Mouse (Mus musculus) brown adipose tissue, adult 24 weeks (tissue): Measurements from ENCODE around the gene Ttn. TPM values are rescaled to one million over a fixed set of nuclear protein-coding genes. Genes with fewer than 3 reads are reported as not detected.

Source experiments
- H3K27ac ChIP-seq: fragments of 200-500 bp; replicated peaks from 2 replicates; pipeline ENCODE4 v1.5.1; 2012; ENCODE audit warnings: low read depth, mild to moderate bottlenecking, low read length
- H3K4me1 ChIP-seq: fragments of 200-500 bp; 2 replicates; pipeline ENCODE4 v1.6.1; 2012; ENCODE audit warnings: low read length, mixed read lengths; ENCODE audit not compliant: control insufficient read depth, insufficient read depth, insufficient read length
- H3K4me3 ChIP-seq: fragments of 200-500 bp; 2 replicates; pipeline ENCODE4 v1.5.1; 2012; ENCODE audit warnings: low read depth, mild to moderate bottlenecking, low read length, moderate library complexity; ENCODE audit not compliant: insufficient read depth
- polyA plus RNA-seq: library from polyadenylated mRNA; stranded (reverse); fragments of >200 nt; gene quantifications from 2 replicates; pipeline ENCODE4 v1.2.4, GENCODE M21; 2012; ENCODE audit not compliant: missing spikeins, insufficient read depth, insufficient read length

The Ttn gene
- polyA plus RNA-seq, 1 experiment: 12.9 TPM

GRCm38 (mm10) chr2:76751993-76752392, 230.4 kb downstream of the Ttn start:
- no peak overlapping the region for H3K27ac ChIP-seq

GRCm38 (mm10) chr2:76749341-76750110, 232.8 kb downstream of the Ttn start:
- Histone ChIP-seq H3K4me3 (no peak overlapping the region), H3K27ac (no peak overlapping the region), H3K4me1 (no peaks in the 10 kb centered on the region)

More at GRCm38 (mm10) chr2:76751993-76752392, 230.4 kb downstream of the Ttn start:
- Histone ChIP-seq H3K4me3 (no peak overlapping the region), H3K4me1 (no peaks in the 10 kb centered on the region)

- Histone ChIP-seq H3K4me1 (no peaks in the 10 kb centered on the region), H3K27ac (no peak overlapping the region), H3K4me3 (no peak overlapping the region)
Measured at GRCm38 (mm10) chr2:76748696-76749095, 233.7 kb downstream of the Ttn start.

- Histone ChIP-seq H3K27ac (no peak overlapping the region), H3K4me1 (no peaks in the 10 kb centered on the region), H3K4me3 (no peak overlapping the region)
Measured at GRCm38 (mm10) chr2:76719650-76720049, 262.7 kb downstream of the Ttn start.

GRCm38 (mm10) chr2:76714984-76715383, 267.4 kb downstream of the Ttn start:
- Histone ChIP-seq H3K4me1 (no peaks in the 10 kb centered on the region), H3K27ac (no peak overlapping the region), H3K4me3 (no peak overlapping the region)

GRCm38 (mm10) chr2:76708512-76708911, 273.8 kb downstream of the Ttn start:
- H3K27ac ChIP-seq: no peak overlapping the region
- H3K4me1 ChIP-seq: no peaks in the 10 kb centered on the region
- H3K4me3 ChIP-seq: no peak overlapping the region

GRCm38 (mm10) chr2:76705655-76706054, 276.7 kb downstream of the Ttn start:
- Histone ChIP-seq H3K4me3 (no peak overlapping the region), H3K4me1 (no peaks in the 10 kb centered on the region), H3K27ac (no peak overlapping the region)

- no peak overlapping the region for H3K4me3 ChIP-seq
- H3K27ac ChIP-seq: no peak overlapping the region
- H3K4me1 ChIP-seq: no peaks in the 10 kb centered on the region
Measured at GRCm38 (mm10) chr2:76702751-76703150, 279.6 kb downstream of the Ttn start.

GRCm38 (mm10) chr2:76702188-76702587, 280.2 kb downstream of the Ttn start:
- no peak overlapping the region for H3K4me3 ChIP-seq
- H3K27ac ChIP-seq: no peak overlapping the region

GRCm38 (mm10) chr2:76695290-76695689, 287.1 kb downstream of the Ttn start:
- H3K27ac ChIP-seq: no peak overlapping the region; the same call in 1 of the 2 replicates
- peaks cover 2% of the 10 kb centered on the region for H3K4me1 ChIP-seq
- no peak overlapping the region for H3K4me3 ChIP-seq

More at GRCm38 (mm10) chr2:76702188-76702587, 280.2 kb downstream of the Ttn start:
- H3K4me1 ChIP-seq: no peaks in the 10 kb centered on the region

GRCm38 (mm10) chr2:76693765-76694164, 288.6 kb downstream of the Ttn start:
- H3K27ac ChIP-seq: no peak overlapping the region

GRCm38 (mm10) chr2:76690436-76691204, 291.7 kb downstream of the Ttn start:
- H3K27ac ChIP-seq: peak overlapping the region; percentile 57
- no peak overlapping the region for H3K4me3 ChIP-seq
- H3K4me1 ChIP-seq: peaks cover 5% of the 10 kb centered on the region

More at GRCm38 (mm10) chr2:76693765-76694164, 288.6 kb downstream of the Ttn start:
- Histone ChIP-seq H3K4me1 (peaks cover 3% of the 10 kb centered on the region), H3K4me3 (no peak overlapping the region)

- Histone ChIP-seq H3K27ac (no peak overlapping the region), H3K4me3 (no peak overlapping the region), H3K4me1 (peaks cover 5% of the 10 kb centered on the region)
Measured at GRCm38 (mm10) chr2:76688162-76688561, 294.2 kb downstream of the Ttn start.

GRCm38 (mm10) chr2:76687608-76688007, 294.7 kb downstream of the Ttn start:
- Histone ChIP-seq H3K27ac (no peak overlapping the region), H3K4me1 (peaks cover 5% of the 10 kb centered on the region), H3K4me3 (no peak overlapping the region)

- H3K4me1 ChIP-seq: peaks cover 5% of the 10 kb centered on the region
- H3K27ac ChIP-seq: no peak overlapping the region
- H3K4me3 ChIP-seq: no peak overlapping the region
Measured at GRCm38 (mm10) chr2:76686986-76687385, 295.4 kb downstream of the Ttn start.
